Comparison of ENCODE assay signal across 27 mouse cellular contexts in the genomic region with DNA sequence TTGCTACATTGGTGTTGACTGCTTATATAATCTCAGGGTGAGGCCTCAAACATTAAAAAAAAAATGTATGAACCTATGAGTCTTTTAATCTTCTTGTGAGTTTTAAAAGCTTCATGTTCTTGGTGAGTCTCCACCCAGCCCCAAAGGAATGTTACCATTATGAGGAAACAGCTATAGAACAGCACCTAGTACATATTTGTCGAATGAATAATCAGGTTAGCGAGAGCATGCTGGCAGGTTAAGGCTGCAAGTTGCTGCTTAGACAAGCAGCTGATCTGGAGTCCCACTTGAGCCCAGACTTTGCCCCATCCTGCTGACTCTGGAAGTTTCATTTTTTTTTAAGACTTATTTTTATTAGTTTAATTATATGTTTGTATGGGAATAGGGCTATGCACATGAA.
"Had no signal": no experiment of that assay in that cellular context is flagged by ENCODE, and none has a peak within 500 bp of the region (broad histone marks: within the 10 kb centered on the region; RNA-seq: fewer than 3 reads in every experiment).

No protein-coding gene starts in this region.

- H3K27me3 ChIP-seq: heart, embryonic 12.5 days; hindbrain, embryonic 12.5 days; limb, embryonic 12.5 days; liver, embryonic 13.5 days had no signal

- ATAC-seq: hindbrain, embryonic 16.5 days; inflammation-experienced regulatory T-cells, adult 6 months; intestine, embryonic 16.5 days had no signal

- H3K27ac ChIP-seq: gastrocnemius, adult 2 months; heart, embryonic 10.5 days; hindbrain, embryonic 10.5 days; hindbrain, embryonic 12.5 days; hindbrain, embryonic 14.5 days; layer of hippocampus, adult 2 months; left cerebral cortex, adult 2 months; limb, embryonic 10.5 days; limb, embryonic 12.5 days; liver, embryonic 13.5 days; liver, embryonic 15.5 days had no signal

- H3K36me3 ChIP-seq: heart, embryonic 10.5 days; heart, embryonic 12.5 days; hindbrain, embryonic 10.5 days; hindbrain, embryonic 12.5 days; limb, embryonic 10.5 days; limb, embryonic 12.5 days; liver, embryonic 13.5 days; liver, embryonic 15.5 days had no signal

- H3K4me3 ChIP-seq: gastrocnemius, adult 2 months; heart, embryonic 10.5 days; heart, embryonic 12.5 days; hindbrain, embryonic 10.5 days; hindbrain, embryonic 12.5 days; layer of hippocampus, adult 2 months; left cerebral cortex, adult 2 months; limb, embryonic 10.5 days; limb, embryonic 12.5 days; liver, embryonic 13.5 days; liver, embryonic 15.5 days had no signal

- H3K9ac ChIP-seq: heart, embryonic 12.5 days; hindbrain, embryonic 12.5 days; hindbrain, embryonic 14.5 days; limb, embryonic 12.5 days; liver, embryonic 13.5 days; liver, embryonic 15.5 days had no signal

- H3K4me2 ChIP-seq: heart, embryonic 12.5 days; hindbrain, embryonic 12.5 days; hindbrain, embryonic 14.5 days; limb, embryonic 12.5 days; liver, embryonic 11.5 days; liver, embryonic 13.5 days; liver, embryonic 15.5 days had no signal

- DNase-seq: gastrocnemius, adult 2 months; gastrocnemius, postnatal 10 days; gastrocnemius, postnatal 25 days; heart, adult 18-20 months; heart, postnatal 10 days; heart, postnatal 4 days; kidney, adult 18-20 months; kidney, adult 8-10 months; kidney, postnatal 10 days; kidney, postnatal 25 days; kidney, postnatal 4 days; liver; liver, embryonic 13.5 days had no signal

- H3K9me3 ChIP-seq: heart, embryonic 10.5 days; heart, embryonic 12.5 days; hindbrain, embryonic 10.5 days; hindbrain, embryonic 12.5 days; limb, embryonic 10.5 days; limb, embryonic 12.5 days; liver, embryonic 13.5 days; liver, embryonic 15.5 days had no signal
